Mouse (Mus musculus) myocyte (in vitro differentiated cells): ENCODE results near the gene Lancl2. TPM values are rescaled to one million over a fixed set of nuclear protein-coding genes. Genes with fewer than 3 reads are reported as not detected.

ENCODE experiments used
- H3K27me3 ChIP-seq: one replicate; pipeline ENCODE4 v1.6.1; 2011; ENCODE audit not compliant: control insufficient read depth, insufficient read depth, insufficient read length
- H3K36me3 ChIP-seq: one replicate; pipeline ENCODE4 v1.6.1; 2011; ENCODE audit not compliant: control insufficient read depth, insufficient read depth
- H3K4me2 ChIP-seq: one replicate; pipeline ENCODE4 v1.6.1; 2011; ENCODE audit warnings: low read depth, control low read depth
- H3K4me3 ChIP-seq: one replicate; pipeline ENCODE4 v1.5.1; 2011; ENCODE audit warnings: mild to moderate bottlenecking, control low read depth, moderate library complexity
- H3K79me2 ChIP-seq: one replicate; pipeline ENCODE4 v1.6.1; 2011; ENCODE audit not compliant: control insufficient read depth, insufficient read depth
- H3ac ChIP-seq: one replicate; pipeline ENCODE4 v1.6.1; 2011; ENCODE audit not compliant: control insufficient read depth, insufficient read length
- CEBPB ChIP-seq: IDR thresholded peaks from 2 replicates; pipeline ENCODE4 v1.6.1; 2011; ENCODE audit warnings: mild to moderate bottlenecking, moderate library complexity; ENCODE audit not compliant: poor library complexity, insufficient read depth, severe bottlenecking
- E2F4 ChIP-seq: IDR thresholded peaks from one replicate; pipeline ENCODE4 v1.6.1; 2011; ENCODE audit warnings: mild to moderate bottlenecking, control low read depth, moderate library complexity; ENCODE audit not compliant: insufficient read depth
- MAX ChIP-seq: IDR thresholded peaks from one replicate; pipeline ENCODE4 v1.6.1; 2011; ENCODE audit warnings: low read depth, mild to moderate bottlenecking, control low read depth
- MYOD1 ChIP-seq, 3 experiments: IDR thresholded peaks; one replicate each; pipeline ENCODE4 v1.6.1; 2011; ENCODE audit warnings: control low read depth in 2 of 3, low read depth in 2 of 3, mild to moderate bottlenecking in 2 of 3, moderate library complexity in 1 of 3; ENCODE audit not compliant: insufficient read length in 2 of 3, control insufficient read depth in 1 of 3
- MYOG ChIP-seq, 3 experiments: IDR thresholded peaks; one replicate each; pipeline ENCODE4 v1.6.1; 2011; ENCODE audit warnings: control low read depth in 2 of 3, low read depth in 2 of 3, mild to moderate bottlenecking in 2 of 3; ENCODE audit not compliant: insufficient read length in 2 of 3, control insufficient read depth in 1 of 3, insufficient read depth in 1 of 3
- POLR2A ChIP-seq: IDR thresholded peaks from one replicate; pipeline ENCODE4 v1.6.1; 2011; ENCODE audit warnings: low read depth, mild to moderate bottlenecking, control low read depth, moderate library complexity; ENCODE audit not compliant: insufficient read length
- POLR2AphosphoS2 ChIP-seq: IDR thresholded peaks from one replicate; pipeline ENCODE4 v1.6.1; 2011; ENCODE audit warnings: low read depth, control low read depth; ENCODE audit not compliant: insufficient read length
- REST ChIP-seq: IDR thresholded peaks from one replicate; pipeline ENCODE4 v1.6.1; 2011; ENCODE audit warnings: mild to moderate bottlenecking, control low read depth, moderate library complexity; ENCODE audit not compliant: insufficient read depth, insufficient read length
- SRF ChIP-seq: IDR thresholded peaks from one replicate; pipeline ENCODE4 v1.6.1; 2011; ENCODE audit warnings: low read depth; ENCODE audit not compliant: control insufficient read depth, insufficient read length
- TCF12 ChIP-seq: IDR thresholded peaks from one replicate; pipeline ENCODE4 v1.6.1; 2011; ENCODE audit warnings: mild to moderate bottlenecking, control low read depth; ENCODE audit not compliant: poor library complexity, insufficient read depth, severe bottlenecking
- TCF3 ChIP-seq: IDR thresholded peaks from one replicate; pipeline ENCODE4 v1.6.1; 2011; ENCODE audit warnings: low read depth, control low read depth; ENCODE audit not compliant: insufficient read length
- USF1 ChIP-seq: IDR thresholded peaks from one replicate; pipeline ENCODE4 v1.6.1; 2011; ENCODE audit warnings: low read depth, mild to moderate bottlenecking, control low read depth, moderate library complexity
- polyA plus RNA-seq: library from polyadenylated mRNA; unstranded; fragments of >200 nt; fragmentation: generic; extraction: Trizol; gene quantifications from one replicate; pipeline ENCODE4 v1.2.1, GENCODE M21; 2012; ENCODE audit warnings: missing spikeins

The Lancl2 gene
- polyA plus RNA-seq, 1 experiment: 5.8 TPM

DNA sequence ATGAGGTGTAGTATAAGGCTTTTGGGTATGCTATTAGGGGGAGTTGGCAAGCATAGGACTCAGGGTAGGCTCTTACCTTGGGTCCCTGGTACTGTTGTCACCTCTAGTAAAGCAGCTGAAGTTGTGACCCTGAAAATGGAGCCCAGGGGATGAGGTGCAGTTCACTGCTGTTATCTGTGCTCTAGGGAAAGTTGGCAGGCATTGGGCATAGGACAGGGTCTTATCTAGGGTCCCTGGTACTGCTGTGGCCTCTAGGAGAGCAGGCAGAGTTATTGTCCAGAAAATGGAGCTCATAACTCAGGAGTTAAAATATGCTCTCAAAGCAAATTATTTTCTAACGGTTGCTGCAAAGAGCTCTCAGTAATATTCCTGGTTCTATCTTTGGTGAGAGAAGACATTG lies 19.0 kb downstream of the Lancl2 start:
- Histone ChIP-seq H3K4me2 (no peak overlapping the region), H3K4me3 (no peak overlapping the region), H3K36me3 (no peaks in the 10 kb centered on the region), H3ac (no peak overlapping the region), H3K79me2 (no peaks in the 10 kb centered on the region), H3K27me3 (no peaks in the 10 kb centered on the region)
- TF ChIP-seq MYOD1 (IDR thresholded peaks at IDR 0.05; ENCODE audit: control insufficient read depth in 1 of 3, insufficient read length in 2 of 3, low read depth in 2 of 3): no peak
- TF ChIP-seq E2F4: no peak
- TF ChIP-seq TCF12: no peak
- TF ChIP-seq POLR2A: no peak
- no peak for TF ChIP-seq SRF
- TF ChIP-seq POLR2AphosphoS2: no peak
- no peak for TF ChIP-seq REST
- TF ChIP-seq USF1: no peak
- no peak for TF ChIP-seq CEBPB
- no peak for TF ChIP-seq TCF3

DNA sequence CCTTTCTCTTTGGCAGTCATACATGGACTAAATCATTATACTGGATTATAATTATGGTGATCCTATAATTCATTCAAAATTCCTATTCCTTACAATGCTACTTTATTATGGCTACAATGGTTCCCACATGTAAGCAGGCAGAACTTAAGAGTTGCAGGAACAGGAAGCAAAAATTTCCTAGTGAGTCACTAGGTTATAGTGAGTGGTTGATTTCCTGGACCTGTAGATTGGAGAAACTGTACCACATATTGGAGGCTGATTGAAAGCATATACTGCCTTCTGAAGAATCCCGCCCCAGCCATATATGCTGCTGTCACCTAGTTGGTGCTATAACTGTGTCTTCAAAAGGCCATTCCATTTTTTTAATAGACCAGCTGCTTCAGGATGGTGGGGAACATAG lies 40.4 kb downstream of the Lancl2 start:
- Histone ChIP-seq H3K4me2 (no peak overlapping the region), H3K79me2 (no peaks in the 10 kb centered on the region), H3K36me3 (no peaks in the 10 kb centered on the region), H3ac (no peak overlapping the region), H3K4me3 (no peak overlapping the region), H3K27me3 (no peaks in the 10 kb centered on the region)
- TF ChIP-seq TCF3: no peak
- no peak for TF ChIP-seq TCF12
- TF ChIP-seq USF1: no peak
- TF ChIP-seq POLR2AphosphoS2: no peak
- TF ChIP-seq MYOD1 (IDR thresholded peaks at IDR 0.05; ENCODE audit: control insufficient read depth in 1 of 3, insufficient read length in 2 of 3, low read depth in 2 of 3): no peak
- no peak for TF ChIP-seq E2F4
- no peak for TF ChIP-seq MYOG (IDR thresholded peaks at IDR 0.05; ENCODE audit: control insufficient read depth in 1 of 3, insufficient read depth in 1 of 3, insufficient read length in 2 of 3, low read depth in 2 of 3)
- no peak for TF ChIP-seq CEBPB
- TF ChIP-seq REST: no peak
- TF ChIP-seq MAX: no peak
- TF ChIP-seq POLR2A: no peak
- no peak for TF ChIP-seq SRF

DNA sequence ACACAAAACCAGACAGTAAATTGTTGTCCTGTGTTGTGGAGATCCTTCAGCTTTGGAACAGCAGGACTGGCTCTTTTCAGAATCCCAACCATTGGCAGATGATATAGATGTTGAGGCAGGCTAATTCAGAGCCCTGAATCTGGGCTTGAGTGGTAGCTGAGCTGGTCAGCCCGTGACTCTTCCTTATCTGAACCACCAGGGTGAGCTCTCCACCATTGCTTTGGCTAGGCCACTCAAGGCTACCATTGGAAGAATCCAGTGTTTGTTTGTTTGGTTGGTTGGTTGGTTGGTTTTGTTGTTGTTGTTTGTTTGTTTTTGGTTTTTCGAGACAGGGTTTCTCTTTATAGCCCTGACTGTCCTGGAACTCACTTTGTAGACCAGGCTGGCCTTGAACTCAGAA lies 41.0 kb downstream of the Lancl2 start:
- Histone ChIP-seq H3K4me2 (no peak overlapping the region), H3K4me3 (no peak overlapping the region), H3K27me3 (no peaks in the 10 kb centered on the region), H3K36me3 (no peaks in the 10 kb centered on the region), H3K79me2 (no peaks in the 10 kb centered on the region), H3ac (no peak overlapping the region)
- TF ChIP-seq TCF12: no peak
- TF ChIP-seq CEBPB: no peak
- no peak for TF ChIP-seq USF1
- TF ChIP-seq E2F4: no peak
- TF ChIP-seq TCF3: no peak
- TF ChIP-seq MAX: no peak
- TF ChIP-seq POLR2AphosphoS2: no peak
- TF ChIP-seq SRF: no peak
- no peak for TF ChIP-seq REST
- TF ChIP-seq MYOD1 (IDR thresholded peaks at IDR 0.05; ENCODE audit: control insufficient read depth in 1 of 3, insufficient read length in 2 of 3, low read depth in 2 of 3): no peak
- TF ChIP-seq POLR2A: no peak
- no peak for TF ChIP-seq MYOG (IDR thresholded peaks at IDR 0.05; ENCODE audit: control insufficient read depth in 1 of 3, insufficient read depth in 1 of 3, insufficient read length in 2 of 3, low read depth in 2 of 3)

DNA sequence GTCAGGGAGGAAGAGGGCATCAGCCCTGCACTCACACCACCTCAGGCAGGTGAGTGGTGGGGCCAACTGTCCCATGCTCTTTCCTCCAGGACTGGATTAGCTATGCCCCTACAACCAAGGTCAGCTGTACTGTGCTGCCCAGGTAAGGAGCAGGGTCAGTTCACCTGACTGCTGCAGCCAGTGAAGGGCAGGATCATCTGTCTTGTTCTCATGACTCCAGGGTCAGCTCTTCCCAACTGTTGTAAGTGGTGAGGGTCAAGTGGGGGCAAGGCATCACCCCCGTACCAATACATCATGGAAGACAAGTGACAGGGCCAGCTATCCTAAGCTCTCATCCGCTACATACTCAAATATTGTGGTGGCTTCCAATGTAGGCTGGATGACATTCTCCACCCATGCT lies 41.8 kb downstream of the Lancl2 start:
- Histone ChIP-seq H3K27me3 (no peaks in the 10 kb centered on the region), H3K4me3 (no peak overlapping the region), H3K4me2 (no peak overlapping the region), H3K79me2 (no peaks in the 10 kb centered on the region), H3ac (no peak overlapping the region), H3K36me3 (no peaks in the 10 kb centered on the region)
- TF ChIP-seq POLR2A: no peak
- TF ChIP-seq MAX: no peak

DNA sequence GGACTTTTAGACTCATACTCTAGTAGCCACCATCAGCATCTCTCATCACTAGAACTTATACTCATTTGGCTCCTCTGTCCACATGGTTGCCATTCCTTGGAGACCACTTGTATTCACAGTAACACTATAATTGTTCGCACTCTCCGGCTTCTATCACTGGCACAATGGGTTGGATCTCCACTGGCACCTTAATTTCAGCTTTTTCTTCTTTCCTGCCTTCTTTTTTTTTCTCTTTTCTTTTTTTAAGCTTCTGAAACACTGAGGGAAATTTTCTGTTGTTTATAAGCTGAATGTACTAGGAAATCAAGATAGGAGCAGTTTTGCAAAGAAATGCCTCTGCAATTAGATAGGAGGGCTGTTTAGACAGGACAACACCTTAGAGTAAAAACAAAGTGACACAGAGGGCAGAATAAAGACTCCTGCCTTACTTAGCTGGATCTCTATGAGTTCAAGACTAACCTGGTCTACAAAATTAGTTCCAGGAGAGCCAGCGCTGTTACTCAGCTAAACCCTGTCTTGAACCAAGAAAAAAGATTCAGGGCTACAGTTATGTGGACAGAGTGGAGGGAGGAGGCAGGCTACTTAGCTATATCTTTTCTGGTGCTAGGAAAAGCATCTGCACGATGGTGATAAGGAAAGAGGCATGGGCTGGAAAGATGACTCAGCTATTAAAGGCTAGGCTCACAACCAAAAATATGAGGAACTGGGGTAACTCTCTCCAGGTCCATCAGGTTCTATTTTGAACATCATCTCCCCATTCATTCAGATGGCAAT lies 42.8 kb downstream of the Lancl2 start:
- H3K36me3 ChIP-seq: no peaks in the 10 kb centered on the region
- no peak overlapping the region for H3K4me2 ChIP-seq
- TF ChIP-seq POLR2A (no peak), TCF3 (no peak), MYOG (IDR thresholded peaks at IDR 0.05; ENCODE audit: control insufficient read depth in 1 of 3, insufficient read depth in 1 of 3, insufficient read length in 2 of 3, low read depth in 2 of 3) (no peak), USF1 (no peak), MYOD1 (IDR thresholded peaks at IDR 0.05; ENCODE audit: control insufficient read depth in 1 of 3, insufficient read length in 2 of 3, low read depth in 2 of 3) (no peak), TCF12 (no peak), POLR2AphosphoS2 (no peak), CEBPB (no peak), MAX (no peak), REST (no peak)
- H3ac ChIP-seq: no peak overlapping the region
- no peaks in the 10 kb centered on the region for H3K79me2 ChIP-seq
- no peaks in the 10 kb centered on the region for H3K27me3 ChIP-seq
- H3K4me3 ChIP-seq: no peak overlapping the region
